Mouse (Mus musculus) myocyte (in vitro differentiated cells): ENCODE results near the gene Mia2. TPM values are rescaled to one million over a fixed set of nuclear protein-coding genes. Genes with fewer than 3 reads are reported as not detected.
"Not testable (repeated sequence)": the region's sequence is repeated elsewhere in the genome, so short reads cannot be mapped to it uniquely, and the experiment has no call there.

Experiments
- H3K27me3 ChIP-seq: one replicate; pipeline ENCODE4 v1.6.1; 2011; ENCODE audit not compliant: control insufficient read depth, insufficient read depth, insufficient read length
- H3K36me3 ChIP-seq: one replicate; pipeline ENCODE4 v1.6.1; 2011; ENCODE audit not compliant: control insufficient read depth, insufficient read depth
- H3K4me2 ChIP-seq: one replicate; pipeline ENCODE4 v1.6.1; 2011; ENCODE audit warnings: low read depth, control low read depth
- H3K4me3 ChIP-seq: one replicate; pipeline ENCODE4 v1.5.1; 2011; ENCODE audit warnings: mild to moderate bottlenecking, control low read depth, moderate library complexity
- H3K79me2 ChIP-seq: one replicate; pipeline ENCODE4 v1.6.1; 2011; ENCODE audit not compliant: control insufficient read depth, insufficient read depth
- H3ac ChIP-seq: one replicate; pipeline ENCODE4 v1.6.1; 2011; ENCODE audit not compliant: control insufficient read depth, insufficient read length
- CEBPB ChIP-seq: IDR thresholded peaks from 2 replicates; pipeline ENCODE4 v1.6.1; 2011; ENCODE audit warnings: mild to moderate bottlenecking, moderate library complexity; ENCODE audit not compliant: poor library complexity, insufficient read depth, severe bottlenecking
- E2F4 ChIP-seq: IDR thresholded peaks from one replicate; pipeline ENCODE4 v1.6.1; 2011; ENCODE audit warnings: mild to moderate bottlenecking, control low read depth, moderate library complexity; ENCODE audit not compliant: insufficient read depth
- MAX ChIP-seq: IDR thresholded peaks from one replicate; pipeline ENCODE4 v1.6.1; 2011; ENCODE audit warnings: low read depth, mild to moderate bottlenecking, control low read depth
- MYOD1 ChIP-seq, 3 experiments: IDR thresholded peaks; one replicate each; pipeline ENCODE4 v1.6.1; 2011; ENCODE audit warnings: control low read depth in 2 of 3, low read depth in 2 of 3, mild to moderate bottlenecking in 2 of 3, moderate library complexity in 1 of 3; ENCODE audit not compliant: insufficient read length in 2 of 3, control insufficient read depth in 1 of 3
- MYOG ChIP-seq, 3 experiments: IDR thresholded peaks; one replicate each; pipeline ENCODE4 v1.6.1; 2011; ENCODE audit warnings: control low read depth in 2 of 3, low read depth in 2 of 3, mild to moderate bottlenecking in 2 of 3; ENCODE audit not compliant: insufficient read length in 2 of 3, control insufficient read depth in 1 of 3, insufficient read depth in 1 of 3
- POLR2A ChIP-seq: IDR thresholded peaks from one replicate; pipeline ENCODE4 v1.6.1; 2011; ENCODE audit warnings: low read depth, mild to moderate bottlenecking, control low read depth, moderate library complexity; ENCODE audit not compliant: insufficient read length
- POLR2AphosphoS2 ChIP-seq: IDR thresholded peaks from one replicate; pipeline ENCODE4 v1.6.1; 2011; ENCODE audit warnings: low read depth, control low read depth; ENCODE audit not compliant: insufficient read length
- REST ChIP-seq: IDR thresholded peaks from one replicate; pipeline ENCODE4 v1.6.1; 2011; ENCODE audit warnings: mild to moderate bottlenecking, control low read depth, moderate library complexity; ENCODE audit not compliant: insufficient read depth, insufficient read length
- SRF ChIP-seq: IDR thresholded peaks from one replicate; pipeline ENCODE4 v1.6.1; 2011; ENCODE audit warnings: low read depth; ENCODE audit not compliant: control insufficient read depth, insufficient read length
- TCF12 ChIP-seq: IDR thresholded peaks from one replicate; pipeline ENCODE4 v1.6.1; 2011; ENCODE audit warnings: mild to moderate bottlenecking, control low read depth; ENCODE audit not compliant: poor library complexity, insufficient read depth, severe bottlenecking
- TCF3 ChIP-seq: IDR thresholded peaks from one replicate; pipeline ENCODE4 v1.6.1; 2011; ENCODE audit warnings: low read depth, control low read depth; ENCODE audit not compliant: insufficient read length
- USF1 ChIP-seq: IDR thresholded peaks from one replicate; pipeline ENCODE4 v1.6.1; 2011; ENCODE audit warnings: low read depth, mild to moderate bottlenecking, control low read depth, moderate library complexity
- polyA plus RNA-seq: library from polyadenylated mRNA; unstranded; fragments of >200 nt; fragmentation: generic; extraction: Trizol; gene quantifications from one replicate; pipeline ENCODE4 v1.2.1, GENCODE M21; 2012; ENCODE audit warnings: missing spikeins

The Mia2 gene
- polyA plus RNA-seq, 1 experiment, result 22.6 TPM

GRCm38 (mm10) chr12:59219325-59220225 is 124.0 kb downstream of the Mia2 start, which contains the start of gene Fbxo33:
Gene Fbxo33 (minus strand): TSS chr12:59219725.
- Histone ChIP-seq H3K4me3 (peak within 1 kb of the TSS; percentile 49), H3K36me3 (no peaks in the 10 kb centered on the region), H3K79me2 (peaks cover 26% of the 10 kb centered on the region), H3ac (peak within 1 kb of the TSS; percentile 46), H3K27me3 (no peaks in the 10 kb centered on the region), H3K4me2 (peak within 1 kb of the TSS; percentile 81)
- TF ChIP-seq POLR2AphosphoS2, result peak; percentile 88
- TF ChIP-seq MYOG (IDR thresholded peaks at IDR 0.05; ENCODE audit: control insufficient read depth in 1 of 3, insufficient read depth in 1 of 3, insufficient read length in 2 of 3, low read depth in 2 of 3), result peak in 1 of 3 experiments; percentile 10
- TF ChIP-seq SRF, result no peak
- TF ChIP-seq TCF12, result no peak
- peak; percentile 92 for TF ChIP-seq USF1
- TF ChIP-seq REST, result no peak
- TF ChIP-seq CEBPB, result no peak
- TF ChIP-seq MYOD1 (IDR thresholded peaks at IDR 0.05; ENCODE audit: control insufficient read depth in 1 of 3, insufficient read length in 2 of 3, low read depth in 2 of 3), result peak in 1 of 3 experiments; percentile 58
- TF ChIP-seq E2F4, result peak; percentile 7
- no peak for TF ChIP-seq TCF3
- TF ChIP-seq MAX, result peak; percentile 42
- TF ChIP-seq POLR2A, result peak; percentile 87

DNA sequence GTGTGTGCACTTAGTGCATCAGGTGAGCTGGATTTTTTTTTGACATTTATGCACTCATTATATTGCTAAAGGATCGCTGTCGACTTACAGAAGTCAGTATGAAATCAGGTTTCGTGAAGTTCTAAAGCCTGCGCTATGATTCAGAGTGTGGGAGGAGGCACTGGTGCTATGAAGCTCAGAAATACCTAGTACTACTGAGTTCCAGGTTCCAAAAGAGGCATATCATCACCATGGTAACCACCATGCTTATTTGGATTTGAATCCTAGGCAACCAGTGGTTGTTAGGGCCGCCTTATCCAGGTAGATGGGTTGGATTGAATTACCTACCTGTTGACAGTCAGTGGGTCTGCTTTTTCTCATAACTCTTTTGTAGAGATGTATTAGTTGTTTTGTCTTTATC is 132.8 kb downstream of the Mia2 start:
- Histone ChIP-seq H3K79me2 (no peaks in the 10 kb centered on the region), H3ac (no peak overlapping the region), H3K4me3 (no peak overlapping the region), H3K27me3 (no peaks in the 10 kb centered on the region), H3K4me2 (no peak overlapping the region), H3K36me3 (no peaks in the 10 kb centered on the region)
- TF ChIP-seq POLR2AphosphoS2 (no peak), MAX (no peak), MYOD1 (IDR thresholded peaks at IDR 0.05; ENCODE audit: control insufficient read depth in 1 of 3, insufficient read length in 2 of 3, low read depth in 2 of 3) (no peak), USF1 (no peak), TCF12 (no peak), TCF3 (no peak), REST (no peak), SRF (no peak), POLR2A (no peak), MYOG (IDR thresholded peaks at IDR 0.05; ENCODE audit: control insufficient read depth in 1 of 3, insufficient read depth in 1 of 3, insufficient read length in 2 of 3, low read depth in 2 of 3) (no peak)

DNA sequence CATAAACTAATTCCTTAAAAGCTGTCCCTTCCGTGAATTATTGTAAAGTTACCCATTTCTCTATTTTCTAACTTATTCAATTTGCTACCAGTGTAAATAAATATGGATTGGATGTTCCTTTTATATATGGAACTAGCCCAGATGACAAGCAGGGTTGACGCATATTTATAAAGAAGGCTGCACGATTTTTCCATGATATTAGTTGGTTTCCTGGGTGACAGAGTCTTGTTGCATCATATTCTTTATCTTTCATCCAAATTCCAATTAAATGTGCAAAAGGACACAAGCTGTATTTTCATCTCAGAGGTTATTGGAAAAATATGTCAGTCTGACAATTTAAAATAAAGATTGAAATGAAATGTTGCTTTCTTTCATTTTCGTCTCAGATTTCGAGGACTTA is 142.8 kb downstream of the Mia2 start:
- Histone ChIP-seq H3K4me3 (no peak overlapping the region), H3K27me3 (no peaks in the 10 kb centered on the region), H3K79me2 (no peaks in the 10 kb centered on the region), H3ac (no peak overlapping the region), H3K4me2 (no peak overlapping the region), H3K36me3 (no peaks in the 10 kb centered on the region)
- TF ChIP-seq REST, result no peak
- TF ChIP-seq MYOD1 (IDR thresholded peaks at IDR 0.05; ENCODE audit: control insufficient read depth in 1 of 3, insufficient read length in 2 of 3, low read depth in 2 of 3), result no peak
- TF ChIP-seq CEBPB, result no peak
- no peak for TF ChIP-seq TCF3
- TF ChIP-seq POLR2A, result no peak
- no peak for TF ChIP-seq TCF12
- TF ChIP-seq USF1, result no peak
- no peak for TF ChIP-seq E2F4
- no peak for TF ChIP-seq POLR2AphosphoS2

- not testable (repeated sequence) for H3K4me2 ChIP-seq, H3K4me3 ChIP-seq, H3ac ChIP-seq, H3K79me2 ChIP-seq, H3K36me3 ChIP-seq, H3K27me3 ChIP-seq
These were observed 145.4 kb downstream of the Mia2 start for GRCm38 (mm10) chr12:59241031-59241430.

Other genes starting within 250 kb of the Mia2 start
- gene Sec23a, start 83.8 kb upstream of the Mia2 start, polyA plus RNA-seq, result 24.6 TPM
- gene Gemin2, start 82.4 kb upstream of the Mia2 start, polyA plus RNA-seq, result 10.2 TPM
- gene Trappc6b, start 34.3 kb upstream of the Mia2 start, polyA plus RNA-seq, result 52.0 TPM
- gene Pnn, start 28.9 kb upstream of the Mia2 start, polyA plus RNA-seq, result 7.6 TPM
- gene Fbxo33, start 123.9 kb downstream of the Mia2 start, polyA plus RNA-seq, result 2.7 TPM